Mouse (Mus musculus) limb, embryonic 12.5 days (tissue): ENCODE measurements at regions not wholly inside any gene's neighbourhood (a gene's known extent, or its start where the extent isn't known, plus 50 kb on each side); places are given as distances from the start of the nearest gene placed in this dataset.

Experiments
- ATAC-seq: fragments of 200-750 bp; cut with Nextera tagmentation; 2 replicates; pipeline ENCODE4 v1.8.0; 2017; ENCODE audit warnings: low read depth, moderate TSS enrichment; ENCODE audit not compliant: insufficient number of reproducible peaks, insufficient read depth, low FRiP score, low TSS enrichment
- H3K27ac ChIP-seq: fragments of 300-500 bp; sonication (generic); 2 replicates; pipeline ENCODE4 v1.5.1; 2016; ENCODE audit warnings: mild to moderate bottlenecking, moderate library complexity
- H3K27me3 ChIP-seq: fragments of 300-500 bp; sonication (generic); 2 replicates; pipeline ENCODE4 v1.6.1; 2016; ENCODE audit warnings: mild to moderate bottlenecking, moderate library complexity
- H3K36me3 ChIP-seq: fragments of 300-500 bp; sonication (generic); 2 replicates; pipeline ENCODE4 v1.6.1; 2016; ENCODE audit warnings: mild to moderate bottlenecking, moderate library complexity
- H3K4me1 ChIP-seq: fragments of 300-500 bp; sonication (generic); replicated peaks from 2 replicates; pipeline ENCODE4 v1.6.1; 2016
- H3K4me2 ChIP-seq: fragments of 300-500 bp; sonication (generic); 2 replicates; pipeline ENCODE4 v1.6.1; 2016; ENCODE audit warnings: mild to moderate bottlenecking, moderate library complexity
- H3K4me3 ChIP-seq: fragments of 300-500 bp; sonication (generic); replicated peaks from 2 replicates; pipeline ENCODE4 v1.5.1; 2016; ENCODE audit warnings: mild to moderate bottlenecking
- H3K9ac ChIP-seq: fragments of 300-500 bp; sonication (generic); replicated peaks from 2 replicates; pipeline ENCODE4 v1.6.1; 2016; ENCODE audit warnings: mild to moderate bottlenecking, moderate library complexity
- H3K9me3 ChIP-seq: fragments of 300-500 bp; sonication (generic); 2 replicates; pipeline ENCODE4 v1.6.1; 2016; ENCODE audit warnings: mild to moderate bottlenecking, moderate library complexity
- WGBS: fragments of 180-500 bp; shearing (Covaris S2); methylation state at CpG from one replicate; pipeline ENCODE4 v1.1.7; 2016; 5-methylcytosine and 5-hydroxymethylcytosine counted together

GRCm38 (mm10) chr2:172794771-172795170 lies 145.3 kb downstream of the Bmp7 start:
- peaks cover 14% of the 10 kb centered on the region for H3K4me1 ChIP-seq
- ATAC-seq = no peak
- H3K4me2 ChIP-seq = no peak overlapping the region
- H3K9ac ChIP-seq = no peak overlapping the region
- peaks cover 13% of the 10 kb centered on the region; the same call in 1 of the 2 replicates for H3K9me3 ChIP-seq
- WGBS = 80% methylated on average over 10 of the region's 10 CpGs
- H3K36me3 ChIP-seq = no peaks in the 10 kb centered on the region
- H3K27me3 ChIP-seq = peaks cover 60% of the 10 kb centered on the region
- H3K4me3 ChIP-seq = no peak overlapping the region
- H3K27ac ChIP-seq = no peak overlapping the region

DNA sequence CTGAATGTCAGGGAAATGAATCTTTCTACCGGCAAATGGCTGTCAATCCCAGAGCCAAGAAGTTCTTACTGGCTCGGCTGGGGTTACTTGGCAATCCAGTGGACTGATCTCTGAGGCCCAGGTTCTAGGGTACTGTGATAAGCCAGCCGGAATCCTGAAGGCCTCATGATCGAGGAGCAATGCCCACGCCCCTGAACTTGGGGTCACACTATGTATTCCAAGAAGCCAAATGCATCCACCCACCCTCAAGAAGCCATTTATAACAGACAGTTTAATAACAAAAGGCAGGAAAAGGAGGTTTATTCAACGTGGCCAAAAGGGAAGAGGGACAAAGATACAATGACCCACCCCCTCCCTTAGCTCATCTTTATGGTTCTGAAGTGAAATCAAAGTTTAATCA lies 144.0 kb downstream of the Bmp7 start:
- Histone ChIP-seq H3K9me3 (peaks cover 13% of the 10 kb centered on the region; the same call in 1 of the 2 replicates), H3K27me3 (peaks cover 47% of the 10 kb centered on the region), H3K4me1 (peaks cover 23% of the 10 kb centered on the region), H3K36me3 (no peaks in the 10 kb centered on the region), H3K4me2 (no peak overlapping the region), H3K4me3 (no peak overlapping the region), H3K27ac (no peak overlapping the region), H3K9ac (no peak overlapping the region)
- no peak for ATAC-seq
- 74% methylated on average over 6 of the region's 6 CpGs for WGBS

DNA sequence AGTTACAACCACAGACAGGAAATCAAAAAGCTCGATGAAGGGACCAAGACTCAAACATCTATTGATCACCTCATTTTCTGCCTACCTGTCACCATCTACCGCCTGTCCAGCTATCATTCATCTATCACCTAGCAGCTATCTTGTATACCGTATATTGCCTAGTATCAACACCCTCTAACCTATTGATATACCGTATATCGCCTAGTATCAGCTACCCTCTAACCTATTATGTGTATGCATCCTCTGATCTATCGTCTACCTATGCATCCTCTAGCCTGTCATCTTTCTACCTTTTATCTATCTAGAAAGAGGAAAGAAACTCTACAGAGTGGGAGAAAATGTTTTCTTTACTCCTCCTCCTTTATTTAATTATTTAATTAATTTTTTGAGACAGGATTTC lies 143.2 kb downstream of the Bmp7 start:
- H3K4me1 ChIP-seq = peaks cover 32% of the 10 kb centered on the region
- no peak overlapping the region for H3K4me2 ChIP-seq
- H3K4me3 ChIP-seq = no peak overlapping the region
- 28% methylated on average over 6 of the region's 6 CpGs for WGBS
- no peak overlapping the region for H3K9ac ChIP-seq
- H3K36me3 ChIP-seq = no peaks in the 10 kb centered on the region
- peaks cover 40% of the 10 kb centered on the region for H3K27me3 ChIP-seq
- H3K9me3 ChIP-seq = peaks cover 13% of the 10 kb centered on the region; the same call in 1 of the 2 replicates
- no peak overlapping the region for H3K27ac ChIP-seq
- no peak for ATAC-seq

DNA sequence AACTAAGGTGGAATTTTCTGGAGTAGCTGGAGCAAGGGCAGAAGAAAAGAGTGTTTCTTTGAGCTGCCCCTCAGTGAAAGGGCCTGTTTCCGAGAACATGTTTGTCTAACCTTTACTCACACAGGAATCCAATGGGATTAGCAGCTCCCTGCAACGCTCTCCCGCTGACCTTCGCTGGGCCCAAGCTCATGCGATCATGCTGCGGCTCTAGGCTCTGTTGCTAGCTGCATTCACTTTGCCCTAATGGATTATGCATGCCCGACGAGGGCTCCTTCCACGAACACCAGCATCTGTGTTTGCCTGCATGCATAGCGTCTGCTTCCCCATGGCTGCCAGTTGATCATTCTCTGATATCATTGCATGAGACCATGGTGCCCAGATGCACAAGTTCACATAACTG lies 140.2 kb downstream of the Bmp7 start:
- H3K4me3 ChIP-seq = no peak overlapping the region
- peak overlapping the region; percentile 26; the same call in 1 of the 2 replicates for H3K27ac ChIP-seq
- no peak overlapping the region for H3K9ac ChIP-seq
- H3K27me3 ChIP-seq = peaks cover 28% of the 10 kb centered on the region
- H3K9me3 ChIP-seq = peaks cover 8% of the 10 kb centered on the region; the same call in 1 of the 2 replicates
- 51% methylated on average over 10 of the region's 10 CpGs for WGBS
- H3K4me2 ChIP-seq = no peak overlapping the region
- ATAC-seq = no peak
- peaks cover 33% of the 10 kb centered on the region for H3K4me1 ChIP-seq
- H3K36me3 ChIP-seq = no peaks in the 10 kb centered on the region

DNA sequence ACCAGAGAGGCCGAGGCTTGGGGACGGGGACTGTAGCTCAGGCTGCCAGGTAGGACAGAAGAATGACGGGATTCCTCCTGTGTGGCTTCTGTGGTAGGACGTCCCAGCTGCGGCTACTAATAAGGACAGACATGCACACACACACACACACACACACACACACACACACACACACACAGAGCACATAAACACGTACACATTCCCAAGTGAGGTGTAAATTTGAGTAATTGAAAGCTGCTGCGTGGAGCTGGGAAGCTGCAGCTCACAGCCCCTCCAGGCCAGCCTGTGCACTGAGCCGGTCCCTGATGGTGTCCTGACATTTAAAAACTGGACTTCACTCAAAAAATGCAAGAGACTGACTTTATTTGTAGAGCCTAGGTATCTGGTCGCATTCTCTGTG lies 139.3 kb downstream of the Bmp7 start:
- peaks cover 8% of the 10 kb centered on the region; the same call in 1 of the 2 replicates for H3K9me3 ChIP-seq
- no peak overlapping the region for H3K4me3 ChIP-seq
- no peaks in the 10 kb centered on the region for H3K36me3 ChIP-seq
- peak overlapping the region; percentile 64 for H3K27ac ChIP-seq
- peaks cover 33% of the 10 kb centered on the region for H3K4me1 ChIP-seq
- peaks cover 24% of the 10 kb centered on the region for H3K27me3 ChIP-seq
- no peak overlapping the region for H3K9ac ChIP-seq
- no peak overlapping the region for H3K4me2 ChIP-seq
- no peak for ATAC-seq
- 28% methylated on average over 9 of the region's 9 CpGs for WGBS

- peaks cover 16% of the 10 kb centered on the region for H3K27me3 ChIP-seq
- H3K27ac ChIP-seq = peak overlapping the region; percentile 64; the same call in 1 of the 2 replicates
- H3K4me3 ChIP-seq = no peak overlapping the region
- 8% methylated on average over 4 of the region's 4 CpGs for WGBS
- no peaks in the 10 kb centered on the region for H3K36me3 ChIP-seq
- H3K9ac ChIP-seq = no peak overlapping the region
- peaks cover 33% of the 10 kb centered on the region for H3K4me1 ChIP-seq
- H3K4me2 ChIP-seq = peak overlapping the region; percentile 9; the same call in 1 of the 2 replicates
- H3K9me3 ChIP-seq = peaks cover 8% of the 10 kb centered on the region; the same call in 1 of the 2 replicates
- ATAC-seq = no peak
Observed at GRCm38 (mm10) chr2:172801804-172802203, 138.3 kb downstream of the Bmp7 start.

DNA sequence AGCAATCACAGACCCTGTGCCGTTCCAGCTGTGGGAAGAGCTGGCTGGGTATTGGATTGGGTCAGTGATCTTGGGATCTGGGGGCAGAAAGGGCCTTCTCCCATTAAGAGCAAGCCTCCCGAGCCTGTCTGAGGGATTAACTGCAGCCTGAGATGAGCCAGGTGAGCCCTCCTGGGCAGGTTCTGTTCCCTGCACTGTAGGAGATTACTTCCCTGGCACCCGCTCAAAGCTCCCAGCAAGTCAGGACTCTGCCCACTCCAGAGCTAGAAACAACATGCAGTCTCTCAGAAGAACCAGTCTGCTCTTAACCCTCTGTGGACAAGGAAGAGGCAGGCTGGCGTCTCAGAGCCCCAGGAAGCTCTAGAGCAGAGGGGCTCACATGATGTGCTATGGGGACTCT lies 132.7 kb downstream of the Bmp7 start:
- H3K4me1 ChIP-seq = peaks cover 17% of the 10 kb centered on the region
- no peak for ATAC-seq
- no peak overlapping the region for H3K27ac ChIP-seq
- H3K4me3 ChIP-seq = no peak overlapping the region
- no peak overlapping the region for H3K9ac ChIP-seq
- WGBS = 56% methylated on average over 4 of the region's 4 CpGs
- peaks cover 28% of the 10 kb centered on the region for H3K27me3 ChIP-seq
- H3K36me3 ChIP-seq = no peaks in the 10 kb centered on the region
- H3K4me2 ChIP-seq = no peak overlapping the region
- peaks cover 15% of the 10 kb centered on the region; the same call in 1 of the 2 replicates for H3K9me3 ChIP-seq

DNA sequence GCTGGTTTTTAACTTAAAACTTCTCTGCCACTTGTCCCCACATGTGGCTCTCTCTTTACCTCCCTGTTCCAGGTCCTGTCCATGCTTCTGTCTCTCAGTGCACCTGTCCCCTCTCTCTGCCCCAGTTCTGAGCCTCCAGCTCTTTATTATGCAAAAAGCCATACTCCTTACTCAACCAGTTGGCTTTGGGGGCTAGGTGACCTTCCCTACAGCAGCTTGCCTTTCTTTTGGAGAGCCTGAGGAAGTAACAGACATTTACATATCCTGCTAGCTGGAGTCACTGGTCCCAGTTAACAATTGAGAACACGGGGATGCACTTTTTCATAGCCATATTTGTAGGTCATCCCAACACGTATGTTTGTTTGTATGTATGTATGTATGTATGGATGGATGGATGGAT lies 130.8 kb downstream of the Bmp7 start:
- peaks cover 7% of the 10 kb centered on the region; the same call in 1 of the 2 replicates for H3K9me3 ChIP-seq
- H3K27me3 ChIP-seq = peaks cover 34% of the 10 kb centered on the region
- WGBS = 82% methylated on average over 2 of the region's 2 CpGs
- no peak overlapping the region for H3K4me3 ChIP-seq
- H3K4me2 ChIP-seq = no peak overlapping the region
- no peak overlapping the region for H3K9ac ChIP-seq
- ATAC-seq = no peak
- H3K27ac ChIP-seq = no peak overlapping the region
- H3K36me3 ChIP-seq = no peaks in the 10 kb centered on the region
- peaks cover 21% of the 10 kb centered on the region for H3K4me1 ChIP-seq

DNA sequence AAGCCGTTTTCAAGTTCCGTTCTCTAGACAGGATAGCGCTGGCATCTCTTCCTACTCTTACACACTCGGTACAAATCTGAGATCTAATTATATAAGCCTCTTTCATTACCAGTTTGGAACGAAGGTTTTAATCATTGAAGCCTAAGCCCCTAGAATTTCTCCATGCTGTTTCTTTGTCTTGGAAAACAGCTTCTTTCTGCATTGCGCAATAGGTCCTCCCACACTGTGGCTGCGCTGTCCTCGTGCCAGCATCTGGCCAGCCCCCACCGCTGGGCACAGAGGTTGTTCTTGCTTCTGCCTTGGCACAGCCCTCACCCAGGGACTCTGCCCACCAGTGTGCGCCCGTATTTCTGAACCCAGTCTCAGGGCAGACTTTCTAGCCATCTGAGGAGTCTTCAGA lies 126.8 kb downstream of the Bmp7 start:
- H3K27me3 ChIP-seq = peaks cover 23% of the 10 kb centered on the region
- H3K36me3 ChIP-seq = no peaks in the 10 kb centered on the region
- H3K4me2 ChIP-seq = no peak overlapping the region
- H3K27ac ChIP-seq = no peak overlapping the region
- peaks cover 32% of the 10 kb centered on the region for H3K4me1 ChIP-seq
- no peak for ATAC-seq
- no peak overlapping the region for H3K9ac ChIP-seq
- H3K9me3 ChIP-seq = peaks cover 14% of the 10 kb centered on the region; the same call in 1 of the 2 replicates
- no peak overlapping the region for H3K4me3 ChIP-seq
- 85% methylated on average over 11 of the region's 11 CpGs for WGBS

DNA sequence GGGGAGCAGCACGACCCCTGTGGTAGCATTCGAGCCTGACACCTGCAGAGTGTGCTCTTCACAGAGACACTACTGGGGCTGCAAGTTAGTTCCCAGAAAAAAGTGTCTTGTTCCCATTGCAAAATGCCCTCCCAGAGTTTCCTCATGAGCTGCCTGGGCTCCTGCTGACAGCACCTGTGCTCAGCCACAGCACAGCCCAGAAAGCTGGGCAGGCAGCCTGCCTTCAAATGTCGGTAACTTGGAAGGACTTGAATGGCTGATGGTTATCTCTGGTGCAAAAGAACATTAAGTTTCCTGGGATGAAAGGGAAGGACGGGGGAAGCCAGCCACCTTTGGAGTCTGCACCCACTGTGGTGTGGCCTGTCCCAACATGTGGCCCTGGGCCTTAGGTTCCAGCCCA lies 126.2 kb downstream of the Bmp7 start:
- H3K27me3 ChIP-seq = peaks cover 22% of the 10 kb centered on the region
- ATAC-seq = no peak
- no peak overlapping the region for H3K4me3 ChIP-seq
- H3K36me3 ChIP-seq = no peaks in the 10 kb centered on the region
- WGBS = 52% methylated on average over 4 of the region's 4 CpGs
- H3K9me3 ChIP-seq = peaks cover 12% of the 10 kb centered on the region; the same call in 1 of the 2 replicates
- H3K9ac ChIP-seq = no peak overlapping the region
- H3K4me2 ChIP-seq = no peak overlapping the region
- peaks cover 32% of the 10 kb centered on the region for H3K4me1 ChIP-seq
- H3K27ac ChIP-seq = no peak overlapping the region

DNA sequence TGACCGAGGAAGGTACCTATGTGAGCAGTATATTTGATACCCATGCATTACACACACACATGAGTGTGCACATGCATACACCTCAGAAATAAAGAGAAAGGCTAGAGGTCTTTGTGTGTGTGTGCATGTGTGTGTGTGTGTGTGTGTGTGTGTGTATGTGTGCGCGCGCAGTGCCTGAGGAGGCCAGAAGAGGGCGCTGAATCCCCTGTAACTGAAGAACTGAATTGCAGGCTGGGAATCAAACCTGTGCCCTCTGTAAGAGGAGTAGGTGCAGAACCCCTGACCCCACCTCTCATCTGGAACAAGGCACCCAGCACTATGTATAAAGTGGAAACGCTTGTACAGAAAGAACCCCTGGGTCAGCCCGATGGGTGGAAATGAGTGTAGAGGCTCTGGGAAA lies 125.0 kb downstream of the Bmp7 start:
- peaks cover 32% of the 10 kb centered on the region for H3K4me1 ChIP-seq
- 92% methylated on average over 7 of the region's 7 CpGs for WGBS

More for the DNA sequence above, 125.0 kb downstream of the Bmp7 start:
- ATAC-seq = no peak
- Histone ChIP-seq H3K36me3 (no peaks in the 10 kb centered on the region), H3K9ac (no peak overlapping the region), H3K27ac (no peak overlapping the region), H3K4me3 (no peak overlapping the region), H3K4me2 (no peak overlapping the region), H3K27me3 (peaks cover 25% of the 10 kb centered on the region), H3K9me3 (peaks cover 7% of the 10 kb centered on the region; the same call in 1 of the 2 replicates)
